Mouse (Mus musculus) adrenal gland, postnatal 0 days (tissue): ENCODE data around the gene Itgb3. TPM values are rescaled to one million over a fixed set of nuclear protein-coding genes. Genes with fewer than 3 reads are reported as not detected.

Experiments used
- polyA plus RNA-seq: library from polyadenylated mRNA; unstranded; fragments of >200 nt; fragmentation: Nextera tagmentation; extraction: Ambion mirVana; gene quantifications from 2 replicates; pipeline ENCODE4 v1.2.1, GENCODE M21; 2015

Itgb3 gene
- 4.0 and 4.2 TPM in 2 replicates for polyA plus RNA-seq

GRCm38 (mm10) chr11:104607491-104608245 is at the start of gene Itgb3:
Gene Itgb3 (plus strand): TSS chr11:104608000.

GRCm38 (mm10) chr11:104685548-104685947 is 77.7 kb downstream of the Itgb3 start, which contains the start of gene Gm11639:
Gene Gm11639 (plus strand): TSS chr11:104685707.

Other genes with a start within 250 kb of the Itgb3 start
- 11.2 and 15.2 TPM in 2 replicates for gene Kansl1, start 139.1 kb upstream of the Itgb3 start, polyA plus RNA-seq
- 16.5 and 26.7 TPM in 2 replicates for gene Cdc27, start 57.4 kb upstream of the Itgb3 start, polyA plus RNA-seq
- gene Myl4, start 57.3 kb upstream of the Itgb3 start, polyA plus RNA-seq = 10.2 and 11.2 TPM in 2 replicates
- 0.03 and 0.04 TPM in 2 replicates for gene Gm11639, start 77.7 kb downstream of the Itgb3 start, polyA plus RNA-seq